Comparison of ENCODE assay signal across 8 mouse cellular contexts in genomic region chr1:171045079-171045465, GRCm38 (mm10). TPM values are rescaled to one million over a fixed set of nuclear protein-coding genes. Genes with fewer than 3 reads are reported as not detected.
A peak's percentile ranks its signal among the peaks of the same experiment; 100 is the strongest.
DNase-seq lines count a peak whose midpoint lies in the region; ATAC-seq lines count a peak whose summit lies in the region.

No protein-coding gene starts in this region.

- WGBS in heart, embryonic 10.5 days = 6% methylated on average over 14 of the region's 14 CpGs
- WGBS in forebrain, embryonic 11.5 days = 7% methylated on average over 14 of the region's 14 CpGs
- WGBS in liver, embryonic 13.5 days (ENCODE audit: insufficient replicate concordance) = 8% methylated on average over 14 of the region's 14 CpGs

- 0 out of 2 replicates have a peak overlapping the region, but pooled peaks have one; percentile 10 for H3K27ac ChIP-seq in heart, embryonic 10.5 days
- H3K27ac ChIP-seq in forebrain, embryonic 11.5 days (ENCODE audit: low read depth, low read length) = no peak overlapping the region
- H3K27ac ChIP-seq in liver, embryonic 13.5 days = no peak overlapping the region

- ATAC-seq in forebrain, embryonic 11.5 days (replicated peaks; ENCODE audit: low FRiP score) = peak; percentile 28
- ATAC-seq in liver, embryonic 13.5 days (ENCODE audit: low read depth) = no peak
- no peak for ATAC-seq in monocyte, adult 5-6 weeks (replicated peaks; ENCODE audit: insufficient number of reproducible peaks, low FRiP score, low TSS enrichment, poor library complexity, severe bottlenecking)

- H3K9ac ChIP-seq in forebrain, embryonic 11.5 days (ENCODE audit: low read length) = peak overlapping the region; percentile 44
- peak overlapping the region; percentile 62 for H3K9ac ChIP-seq in liver, embryonic 13.5 days

- no peaks in the 10 kb centered on the region for H3K4me1 ChIP-seq in heart, embryonic 10.5 days
- H3K4me1 ChIP-seq in forebrain, embryonic 11.5 days (replicated peaks; ENCODE audit: control insufficient read depth, insufficient read depth, low read length) = no peaks in the 10 kb centered on the region
- peaks cover 14% of the 10 kb centered on the region for H3K4me1 ChIP-seq in liver, embryonic 13.5 days (replicated peaks)

- H3K4me2 ChIP-seq in forebrain, embryonic 11.5 days (ENCODE audit: low read depth, low read length, severe bottlenecking) = peak overlapping the region; percentile 52; the same call in 1 of the 2 replicates
- H3K4me2 ChIP-seq in liver, embryonic 13.5 days = peak overlapping the region; percentile 75

- H3K4me3 ChIP-seq in heart, embryonic 10.5 days = peak overlapping the region; percentile 72
- peak overlapping the region; percentile 62 for H3K4me3 ChIP-seq in forebrain, embryonic 11.5 days (ENCODE audit: low read depth, low read length)
- H3K4me3 ChIP-seq in liver, embryonic 13.5 days (replicated peaks) = peak overlapping the region; percentile 71

- no peaks in the 10 kb centered on the region for H3K36me3 ChIP-seq in heart, embryonic 10.5 days
- H3K36me3 ChIP-seq in forebrain, embryonic 11.5 days (ENCODE audit: control insufficient read depth, insufficient read depth, low read length) = no peaks in the 10 kb centered on the region
- no peaks in the 10 kb centered on the region for H3K36me3 ChIP-seq in liver, embryonic 13.5 days

- no peak for DNase-seq in heart, embryonic 10.5 days (ENCODE audit: low spot score)
- no peak for DNase-seq in heart, adult 8-10 months (ENCODE audit: low spot score)
- peak; percentile 58 for DNase-seq in 3T3-L1 (ENCODE audit: low read depth, low spot score)
- no peak for DNase-seq in forebrain, embryonic 11.5 days (ENCODE audit: low spot score)
- no peak for DNase-seq in liver, embryonic 13.5 days
- DNase-seq in ovary, postnatal 10 days (ENCODE audit: low spot score) = no peak
- DNase-seq in adrenal gland, adult (ENCODE audit: inconsistent age in 2 of 2, low spot score in 1 of 2) = no peak

- no peaks in the 10 kb centered on the region for H3K27me3 ChIP-seq in heart, embryonic 10.5 days (ENCODE audit: insufficient read depth, poor library complexity, severe bottlenecking)
- no peaks in the 10 kb centered on the region for H3K27me3 ChIP-seq in forebrain, embryonic 11.5 days (ENCODE audit: control insufficient read depth, insufficient read depth, low read length)
- no peaks in the 10 kb centered on the region for H3K27me3 ChIP-seq in liver, embryonic 13.5 days

- no peaks in the 10 kb centered on the region for H3K9me3 ChIP-seq in heart, embryonic 10.5 days
- no peaks in the 10 kb centered on the region for H3K9me3 ChIP-seq in forebrain, embryonic 11.5 days (ENCODE audit: control insufficient read depth, low read length)
- H3K9me3 ChIP-seq in liver, embryonic 13.5 days (replicated peaks) = no peaks in the 10 kb centered on the region

RNA-seq across cellular contexts. Expression of gene Fcgr3, which starts 19.7 kb away (rescaled TPM):
- 1.3 and 4.1 TPM in 2 replicates for polyA plus RNA-seq in heart, embryonic 10.5 days (2016; fragmentation: Nextera tagmentation; extraction: Ambion mirVana)
- total RNA-seq in heart, adult 8-10 months (2022) = 10 to 100 TPM in 2 of 4 experiments, 1 to 10 TPM in 2; 7.8 to 13.7 (median 9.7) TPM
- polyA plus RNA-seq in forebrain, embryonic 11.5 days (2014; fragmentation: Nextera tagmentation; extraction: Ambion mirVana) = 4.3 TPM in 2 replicates
- polyA plus RNA-seq in liver, embryonic 13.5 days (2015; fragmentation: Nextera tagmentation; extraction: Ambion mirVana) = 17.9 and 23.1 TPM in 2 replicates
- total RNA-seq in monocyte, adult 5-6 weeks (2017) = 270 to 442 TPM (median 434 TPM) in 3 replicates

RNA-seq across cellular contexts. Expression of gene Fcgr4, which starts 26.4 kb away (rescaled TPM):
- 0.14 TPM in 1 of 2 replicates, not detected in the other for polyA plus RNA-seq in heart, embryonic 10.5 days (2016; fragmentation: Nextera tagmentation; extraction: Ambion mirVana)
- 1 to 10 TPM in 1 of 4 experiments, under 1 TPM in 2, not detected in 1; 0.22 to 1.4 (median 0.50) TPM for total RNA-seq in heart, adult 8-10 months (2022)
- 0.21 and 0.35 TPM in 2 replicates for polyA plus RNA-seq in forebrain, embryonic 11.5 days (2014; fragmentation: Nextera tagmentation; extraction: Ambion mirVana)
- polyA plus RNA-seq in liver, embryonic 13.5 days (2015; fragmentation: Nextera tagmentation; extraction: Ambion mirVana) = 2.0 and 2.4 TPM in 2 replicates
- total RNA-seq in monocyte, adult 5-6 weeks (2017) = 364 to 612 TPM (median 571 TPM) in 3 replicates
